Mouse (Mus musculus) thymus, postnatal 36 days (tissue): ENCODE results near the gene Triobp.
"Not testable (repeated sequence)": the region's sequence is repeated elsewhere in the genome, so short reads cannot be mapped to it uniquely, and the experiment has no call there.

ENCODE experiments used
- DNase-seq, 2 experiments: peaks; one replicate each; pipeline ENCODE4 v3.0.0; 2022; ENCODE audit warnings: mixed read lengths in 2 of 2

The Triobp gene

GRCm38 (mm10) chr15:79003079-79003478 is 55.6 kb downstream of the Triobp start:
- no peak for DNase-seq

GRCm38 (mm10) chr15:79005581-79005980 is 58.1 kb downstream of the Triobp start:
- DNase-seq: no peak

DNA sequence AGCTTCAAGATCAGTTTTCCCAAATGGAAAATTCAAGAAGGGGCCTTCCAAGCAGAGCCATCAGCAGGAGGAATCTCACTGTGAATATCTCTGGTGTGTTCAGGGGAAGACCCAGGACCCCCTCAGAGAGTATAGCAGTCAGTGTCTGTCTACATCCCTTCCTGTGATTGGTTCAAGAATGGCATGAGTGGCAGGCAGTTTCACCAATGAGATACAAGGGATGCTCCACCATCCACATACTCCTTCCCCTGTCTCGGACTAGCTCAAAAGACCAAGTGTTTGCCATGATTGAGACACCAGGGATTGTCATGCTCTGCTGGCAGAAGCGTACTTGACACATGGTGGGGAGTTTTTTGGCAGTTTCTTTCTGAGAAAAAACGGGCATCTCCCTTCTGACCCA is 59.1 kb downstream of the Triobp start:
- DNase-seq: no peak

- no peak for DNase-seq
Measured at GRCm38 (mm10) chr15:79007059-79007458, 59.5 kb downstream of the Triobp start.

GRCm38 (mm10) chr15:79007836-79008235 is 60.3 kb downstream of the Triobp start:
- DNase-seq: not testable (repeated sequence)

DNA sequence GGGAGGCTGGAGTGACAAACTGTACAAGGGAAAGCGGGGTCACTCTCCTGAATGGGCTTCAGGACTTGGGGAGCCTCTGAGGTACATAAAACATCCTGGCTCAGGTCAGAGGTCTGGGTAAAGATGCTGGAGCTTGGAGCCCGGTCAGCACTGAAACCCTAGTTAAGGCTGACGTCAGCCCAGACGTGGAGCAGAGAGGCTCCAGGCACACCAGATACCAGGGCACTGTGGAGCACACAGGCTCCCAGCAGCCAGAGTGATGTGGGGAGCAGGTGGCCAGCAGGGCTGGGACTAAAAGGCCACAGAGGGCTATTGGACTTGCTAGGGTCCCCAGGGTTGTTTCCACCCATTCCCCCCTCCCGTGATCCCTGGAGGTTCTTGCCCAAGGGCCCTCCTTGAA is 62.2 kb downstream of the Triobp start:
- DNase-seq: no peak

DNA sequence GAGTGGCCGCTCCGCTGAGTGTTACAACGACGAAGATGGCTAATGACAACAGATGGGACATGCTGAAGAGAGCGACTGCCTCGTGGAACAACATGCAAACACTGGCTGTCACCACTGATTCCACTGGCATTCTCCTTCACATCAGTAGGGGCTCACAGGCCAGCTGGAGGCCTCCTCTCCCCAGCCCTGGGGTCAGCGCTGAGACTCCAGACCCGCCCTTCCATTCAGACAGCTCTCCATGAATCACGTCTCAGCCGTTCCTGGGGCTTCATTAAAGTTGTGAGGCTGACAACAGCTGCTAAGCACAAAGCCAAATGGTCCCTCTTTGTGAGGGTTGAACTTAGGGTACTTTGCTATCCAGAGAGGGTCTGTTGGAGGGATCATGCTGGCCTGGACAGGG is 64.0 kb downstream of the Triobp start:
- no peak for DNase-seq

- DNase-seq: no peak
Measured at GRCm38 (mm10) chr15:79013382-79013781, 65.9 kb downstream of the Triobp start.

GRCm38 (mm10) chr15:79018191-79018590 is 70.7 kb downstream of the Triobp start:
- DNase-seq: no peak

DNA sequence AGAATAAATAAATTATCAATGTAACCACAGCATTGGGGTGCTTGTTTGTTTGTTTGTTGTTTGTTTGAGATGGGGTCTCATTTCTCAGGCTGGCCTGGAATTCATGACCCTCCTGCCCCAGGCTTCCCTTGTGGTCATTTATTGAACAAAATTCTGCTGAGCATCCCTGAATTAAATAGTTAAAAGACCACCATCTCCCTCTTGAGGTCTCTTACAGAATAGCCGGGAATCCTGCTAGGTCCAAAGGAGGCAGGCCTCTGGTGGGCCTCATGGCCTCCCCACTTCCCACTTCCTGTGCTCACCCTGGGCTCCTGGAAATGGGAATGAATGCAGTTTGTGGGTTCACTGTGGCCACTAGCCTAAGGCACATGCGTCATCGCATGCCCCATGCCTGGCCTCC is 71.4 kb downstream of the Triobp start:
- DNase-seq: no peak

GRCm38 (mm10) chr15:79022671-79023230 is 75.2 kb downstream of the Triobp start:
- DNase-seq: no peak

GRCm38 (mm10) chr15:79023366-79023765 is 75.8 kb downstream of the Triobp start:
- no peak for DNase-seq

DNA sequence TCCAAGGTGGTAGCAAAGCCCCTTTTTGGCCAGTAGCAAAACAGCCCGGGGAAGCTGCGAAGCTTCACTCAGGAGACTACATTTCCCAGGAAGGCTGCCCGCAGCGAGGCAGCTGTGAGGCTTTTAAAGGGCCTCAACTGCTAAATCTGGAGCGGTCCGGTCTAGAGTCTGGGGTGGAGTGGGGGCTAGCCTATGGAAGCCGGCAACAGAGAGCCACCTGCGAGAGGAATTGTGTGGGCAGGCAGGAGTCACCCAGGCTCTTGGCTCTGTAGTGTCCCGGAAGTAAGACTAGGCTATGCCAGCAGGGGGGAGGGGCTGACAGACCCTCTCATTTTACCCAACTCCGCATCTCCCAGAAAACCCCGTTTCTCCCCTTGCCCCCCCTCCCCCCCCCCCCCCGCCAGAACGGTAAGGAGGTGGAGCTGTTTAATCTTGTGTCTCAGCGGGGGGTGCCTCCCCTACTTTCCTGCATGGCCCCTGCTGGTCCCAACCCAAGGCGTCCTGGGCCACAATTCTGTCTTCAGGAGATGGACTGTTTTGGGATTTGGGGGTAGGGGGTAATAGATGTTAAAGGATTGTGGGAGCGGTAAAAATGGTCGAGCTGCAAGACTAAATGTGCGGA is 78.3 kb downstream of the Triobp start:
- DNase-seq: no peak

- no peak for DNase-seq
Measured at GRCm38 (mm10) chr15:79026511-79027290, 79.2 kb downstream of the Triobp start.

DNA sequence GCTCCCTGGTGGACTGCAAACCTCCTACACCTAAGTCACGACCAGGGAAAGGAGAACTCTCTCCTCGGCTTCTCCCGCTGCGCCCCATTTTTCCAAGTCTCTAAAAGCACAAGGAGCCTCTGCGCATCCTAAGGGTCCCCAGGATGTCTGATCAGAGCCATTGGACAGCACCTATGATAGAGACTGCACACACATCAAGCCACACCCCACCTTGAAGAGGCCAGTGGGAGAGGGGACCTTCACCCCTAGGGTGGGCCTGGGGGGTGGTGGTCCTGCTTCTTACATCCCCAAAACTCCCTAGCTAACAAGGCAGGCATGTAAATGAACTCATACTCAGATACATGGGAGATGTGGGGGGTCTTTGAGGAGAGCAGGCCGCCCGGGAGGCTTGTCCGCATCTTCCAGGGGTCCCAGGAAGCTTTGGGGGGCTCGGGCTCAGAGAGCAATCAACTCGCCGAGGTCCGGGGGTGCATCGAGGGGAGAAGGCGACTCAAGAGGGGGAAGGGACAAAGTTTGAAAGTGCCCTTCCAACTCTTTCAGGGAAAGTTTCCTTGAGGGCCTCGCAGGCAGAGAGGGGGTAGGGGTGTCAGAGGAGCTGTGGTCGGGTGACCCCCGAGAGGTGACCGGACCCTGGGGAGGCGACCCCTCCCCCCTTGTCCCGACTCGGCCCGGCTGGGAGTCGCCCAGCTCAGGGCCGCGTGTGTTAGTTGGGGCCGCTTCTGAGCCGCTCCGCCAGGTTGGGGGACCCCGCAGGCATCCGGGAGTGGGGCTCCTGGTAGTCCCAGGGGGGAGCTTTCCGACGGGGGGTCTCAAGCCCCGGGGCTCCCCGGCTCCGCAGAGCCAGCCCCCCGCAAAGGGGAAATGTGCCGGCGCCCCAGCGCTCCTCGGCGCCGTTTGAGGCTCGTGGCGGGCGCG is 80.0 kb downstream of the Triobp start:
- DNase-seq: peak in 1 of 2 experiments; percentile 34

- DNase-seq: peak; percentile 75 to 80
Measured at GRCm38 (mm10) chr15:79028237-79028738, 80.8 kb downstream of the Triobp start, which contains the start of gene H1f0. TSS of gene H1f0 (plus strand) at chr15:79028450.

- DNase-seq: no peak
Measured at GRCm38 (mm10) chr15:79028823-79029484, 81.4 kb downstream of the Triobp start.

- no peak for DNase-seq
Measured at GRCm38 (mm10) chr15:79029519-79030241, 82.2 kb downstream of the Triobp start.

DNA sequence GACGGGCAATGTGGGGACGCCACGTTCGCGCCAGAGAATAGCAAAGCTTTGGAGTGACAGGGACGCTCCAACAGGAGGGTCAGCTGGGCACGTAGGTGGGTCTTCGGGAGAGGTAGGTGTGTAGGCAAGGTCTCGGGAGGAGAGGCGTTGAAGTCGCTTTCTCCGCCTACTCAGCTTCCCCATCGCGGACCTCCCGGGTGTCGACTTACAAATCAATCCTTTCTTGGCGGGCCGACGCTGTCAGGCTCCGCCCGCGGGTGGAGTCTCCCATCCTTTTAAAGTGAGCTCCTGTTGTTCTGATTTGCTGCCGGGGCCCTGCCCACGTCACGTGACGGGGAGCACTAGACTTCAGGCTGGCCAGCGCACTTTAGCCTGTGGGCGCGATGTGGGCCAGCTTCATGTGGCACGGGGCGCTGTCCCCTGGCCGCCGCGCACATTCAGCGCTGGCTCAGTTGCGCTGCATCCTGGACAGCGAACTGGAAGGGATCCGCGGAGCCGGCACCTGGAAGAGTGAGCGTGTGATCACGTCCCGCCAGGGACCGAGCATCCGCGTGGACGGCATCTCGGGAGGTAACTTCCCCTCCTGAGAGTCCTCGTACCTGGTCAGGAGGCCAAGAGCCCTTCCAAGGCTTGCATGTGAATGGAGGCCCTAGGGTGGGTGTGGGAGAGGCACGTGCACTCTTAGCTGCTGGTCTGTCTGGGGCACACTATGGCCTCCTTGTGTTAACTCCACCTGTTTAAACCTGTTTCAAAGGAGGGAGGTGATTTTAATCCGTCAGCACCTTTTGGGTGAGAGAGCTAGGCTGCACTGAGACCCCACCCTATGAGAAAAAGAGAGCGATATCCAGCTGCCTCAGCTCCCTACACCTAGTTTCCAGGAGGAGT is 83.3 kb downstream of the Triobp start:
- DNase-seq: peak; percentile 46 to 59

DNA sequence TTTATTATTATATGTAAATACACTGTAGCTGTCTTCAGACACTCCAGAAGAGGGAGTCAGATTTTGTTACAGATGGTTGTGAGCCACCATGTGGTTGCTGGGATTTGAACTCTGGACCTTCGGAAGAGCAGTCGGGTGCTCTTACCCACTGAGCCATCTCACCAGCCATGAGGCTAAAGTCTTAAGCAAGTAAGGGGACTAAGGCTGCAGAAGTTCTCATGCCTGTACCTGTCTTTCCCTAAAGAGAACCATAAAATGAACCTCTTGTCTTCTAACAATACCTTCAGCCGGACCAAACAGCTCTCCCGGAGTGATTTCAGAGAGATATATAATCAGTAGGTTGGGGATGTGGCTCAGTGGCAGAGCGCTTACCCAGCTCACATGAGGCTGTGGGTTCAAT is 84.4 kb downstream of the Triobp start:
- DNase-seq: not testable (repeated sequence)
